Mouse (Mus musculus): ENCODE results near the gene Coro7. TPM values are rescaled to one million over a fixed set of nuclear protein-coding genes. Genes with fewer than 3 reads are reported as not detected.

Coro7 gene
- polyA plus RNA-seq, 1 experiment from 2014 or later = 16.8 TPM

DNA sequence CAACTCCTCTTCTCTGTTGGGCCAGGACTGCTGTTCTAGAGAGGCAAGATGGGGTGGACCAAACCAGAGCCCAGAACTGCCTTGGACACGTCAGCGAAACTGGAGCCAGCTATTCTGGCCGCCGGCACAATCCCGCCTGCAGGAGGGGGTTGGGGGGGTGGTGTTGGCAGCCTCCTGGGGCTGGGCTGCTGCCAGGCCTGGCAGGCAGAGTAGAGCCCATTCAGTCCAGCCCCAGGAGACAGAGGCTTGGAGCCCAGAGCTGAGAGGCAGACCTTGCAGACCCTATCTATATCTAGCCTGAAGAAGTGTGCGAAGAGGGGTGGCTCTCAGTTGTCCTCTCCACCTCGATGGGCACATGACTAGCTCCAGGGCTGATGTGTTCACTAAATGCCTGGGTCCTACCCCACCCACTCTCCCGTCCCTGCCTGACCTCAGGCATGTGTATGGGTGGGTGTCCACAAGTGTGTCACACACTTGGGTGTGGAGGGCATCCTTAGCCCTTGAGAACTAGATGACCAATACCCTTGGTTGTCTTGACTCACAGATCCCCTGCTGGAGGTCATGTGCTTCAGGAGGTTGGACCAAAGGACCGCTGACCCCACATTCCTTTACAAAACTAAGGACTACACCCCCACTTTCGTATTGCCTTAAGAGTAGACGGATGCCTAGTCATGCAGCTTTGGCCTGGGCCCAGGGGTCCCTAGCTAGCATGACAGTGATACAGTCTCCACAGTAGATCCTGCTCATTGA, 35.7 kb downstream of the Coro7 start:
- ATAC-seq (ENCODE audit: insufficient number of reproducible peaks, low FRiP score, low TSS enrichment, low read depth) = 0 out of 2 replicates have a peak, but pooled peaks have one; percentile 30
- Histone ChIP-seq H3K27ac (peak overlapping the region; percentile 92), H3K4me1 (peaks cover 89% of the 10 kb centered on the region), H3K27me3 (no peaks in the 10 kb centered on the region), H3K4me2 (peak overlapping the region; percentile 70), H3K9ac (no peak overlapping the region), H3K4me3 (peak overlapping the region; percentile 80), H3K36me3 (peaks cover 29% of the 10 kb centered on the region), H3K9me3 (no peaks in the 10 kb centered on the region)
- WGBS = 46% methylated on average over 11 of the region's 11 CpGs

DNA sequence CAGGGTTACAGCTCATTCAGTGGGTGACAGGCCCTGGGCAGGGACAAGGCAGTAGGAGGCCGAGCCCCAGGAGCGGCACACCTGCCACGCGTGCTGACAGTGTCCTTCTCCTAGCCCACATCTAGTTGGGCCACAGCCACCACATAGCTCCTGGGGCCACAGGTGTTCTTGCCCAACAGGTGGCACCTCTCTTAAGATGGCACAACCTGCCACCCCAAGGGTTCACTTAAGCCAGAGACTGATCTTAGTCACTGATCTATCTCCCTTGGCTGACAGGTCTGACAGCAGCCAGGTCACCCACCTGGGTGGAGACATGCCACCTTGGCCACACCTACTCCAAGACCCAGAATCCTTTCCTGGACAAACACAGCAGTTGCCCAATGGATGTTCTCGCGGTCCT, 36.6 kb downstream of the Coro7 start:
- peaks cover 80% of the 10 kb centered on the region for H3K4me1 ChIP-seq
- H3K27ac ChIP-seq = peak overlapping the region; percentile 92
- no peaks in the 10 kb centered on the region for H3K9me3 ChIP-seq
- peaks cover 20% of the 10 kb centered on the region for H3K36me3 ChIP-seq
- no peaks in the 10 kb centered on the region for H3K27me3 ChIP-seq
- no peak overlapping the region for H3K9ac ChIP-seq
- H3K4me3 ChIP-seq = peak overlapping the region; percentile 80
- peak overlapping the region; percentile 70 for H3K4me2 ChIP-seq
- 73% methylated on average over 6 of the region's 6 CpGs for WGBS
- no peak for ATAC-seq (ENCODE audit: insufficient number of reproducible peaks, low FRiP score, low TSS enrichment, low read depth)

DNA sequence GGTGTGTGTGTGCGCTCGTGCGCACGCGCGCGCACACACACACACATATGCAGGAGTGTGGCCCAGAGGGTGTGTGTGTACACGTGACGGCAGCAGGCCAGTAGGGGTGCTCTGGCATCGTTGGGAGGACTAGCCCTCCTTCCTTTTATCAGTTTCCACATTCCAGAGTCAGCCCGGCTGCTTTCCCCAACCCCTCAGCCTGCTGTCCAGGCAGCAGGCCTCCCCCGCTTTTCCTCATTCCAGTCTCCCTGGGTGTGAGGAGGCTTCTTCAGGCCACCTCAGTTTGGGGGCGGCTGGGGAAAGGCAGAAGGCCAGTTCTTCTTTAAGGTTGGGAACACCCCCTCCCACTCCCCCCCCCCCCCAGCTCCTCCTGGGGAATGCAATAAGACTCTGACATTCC, 37.4 kb downstream of the Coro7 start:
- 20% methylated on average over 13 of the region's 13 CpGs for WGBS
- ATAC-seq (ENCODE audit: insufficient number of reproducible peaks, low FRiP score, low TSS enrichment, low read depth) = peak; percentile 54; the same call in 1 of the 2 replicates
- Histone ChIP-seq H3K4me1 (peaks cover 72% of the 10 kb centered on the region), H3K9me3 (no peaks in the 10 kb centered on the region), H3K4me3 (peak overlapping the region; percentile 80), H3K4me2 (peak overlapping the region; percentile 70), H3K9ac (no peak overlapping the region), H3K36me3 (peaks cover 22% of the 10 kb centered on the region), H3K27me3 (no peaks in the 10 kb centered on the region), H3K27ac (peak overlapping the region; percentile 92)

DNA sequence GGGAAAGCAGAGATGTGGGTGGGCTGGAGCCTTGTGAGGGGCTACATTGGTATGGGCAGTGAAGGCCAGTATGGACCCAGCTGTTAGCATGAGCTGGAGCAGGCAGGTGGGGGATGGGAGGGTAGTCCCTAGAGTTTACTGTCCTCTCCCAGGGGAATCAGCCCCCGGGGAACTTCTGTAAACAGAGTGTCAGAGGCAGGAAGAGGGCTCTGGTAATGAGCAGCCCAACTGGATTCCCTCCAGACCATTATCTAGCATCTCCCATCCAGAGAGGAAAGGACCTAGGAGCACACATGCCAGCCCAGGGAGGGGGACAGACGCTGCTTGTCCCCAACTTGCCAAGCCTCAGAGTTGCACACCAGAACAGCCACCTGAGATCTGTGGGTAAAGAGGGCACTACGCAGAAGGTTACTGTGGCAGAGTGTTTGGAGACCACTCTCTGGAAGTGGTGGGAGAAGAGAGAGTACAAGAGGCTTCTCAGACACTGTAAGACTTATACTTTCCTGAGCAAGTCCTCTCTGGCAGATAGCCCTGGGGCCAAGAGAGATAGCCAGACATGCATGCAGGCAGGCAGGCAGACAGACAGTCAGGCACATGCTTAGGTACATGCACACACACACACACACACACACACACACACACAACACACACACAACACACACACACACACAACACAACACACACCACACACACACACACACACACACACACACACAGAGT, 38.3 kb downstream of the Coro7 start:
- H3K27ac ChIP-seq = peak overlapping the region; percentile 92
- H3K36me3 ChIP-seq = peaks cover 18% of the 10 kb centered on the region
- peak overlapping the region; percentile 70 for H3K4me2 ChIP-seq
- peak overlapping the region; percentile 80 for H3K4me3 ChIP-seq
- WGBS = 38% methylated on average over 3 of the region's 3 CpGs
- H3K4me1 ChIP-seq = peaks cover 66% of the 10 kb centered on the region
- H3K9me3 ChIP-seq = no peaks in the 10 kb centered on the region
- no peak for ATAC-seq (ENCODE audit: insufficient number of reproducible peaks, low FRiP score, low TSS enrichment, low read depth)
- H3K9ac ChIP-seq = peak overlapping the region; percentile 86; the same call in 1 of the 2 replicates
- H3K27me3 ChIP-seq = no peaks in the 10 kb centered on the region

DNA sequence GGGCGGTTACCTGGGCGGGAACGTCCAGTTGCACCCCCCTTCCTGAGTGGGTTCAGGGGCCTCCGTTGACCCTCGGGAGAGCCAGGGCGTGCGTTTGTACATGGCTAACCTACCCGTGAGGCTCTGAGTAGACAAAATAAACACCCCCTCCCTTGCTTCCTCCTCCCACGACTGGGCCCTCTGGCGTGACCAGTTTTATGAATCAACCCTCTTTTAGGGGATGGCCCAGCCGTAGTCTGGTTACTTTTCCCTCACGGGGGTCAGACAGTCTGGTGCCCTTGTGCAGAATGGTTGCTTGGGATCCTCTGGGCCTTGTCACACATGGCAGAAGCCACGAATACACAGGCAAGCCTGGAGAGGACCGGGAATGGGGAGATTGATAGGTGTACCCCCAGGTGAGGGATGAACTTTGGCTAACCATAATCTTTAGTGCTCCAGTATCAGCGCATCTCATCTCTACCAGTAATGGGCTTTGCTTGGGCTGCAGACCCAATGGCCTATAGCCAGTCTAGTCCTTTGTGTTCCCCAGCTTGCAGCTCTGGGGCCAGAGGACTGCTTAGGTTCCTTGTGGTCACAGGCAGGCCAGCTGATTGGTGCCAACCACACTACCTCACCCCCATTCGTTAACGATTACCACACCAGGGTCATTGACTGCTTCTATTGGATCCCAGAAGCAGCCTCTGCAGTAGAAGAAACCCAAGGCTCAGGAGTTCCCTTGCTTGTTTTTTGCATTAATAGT, 39.1 kb downstream of the Coro7 start:
- WGBS = 5% methylated on average over 17 of the region's 17 CpGs
- no peaks in the 10 kb centered on the region for H3K27me3 ChIP-seq
- no peak for ATAC-seq (ENCODE audit: insufficient number of reproducible peaks, low FRiP score, low TSS enrichment, low read depth)
- H3K36me3 ChIP-seq = peaks cover 12% of the 10 kb centered on the region
- peak overlapping the region; percentile 86 for H3K9ac ChIP-seq
- peak overlapping the region; percentile 92 for H3K27ac ChIP-seq
- H3K4me1 ChIP-seq = peaks cover 66% of the 10 kb centered on the region
- peak overlapping the region; percentile 80 for H3K4me3 ChIP-seq
- H3K4me2 ChIP-seq = peak overlapping the region; percentile 70
- H3K9me3 ChIP-seq = no peaks in the 10 kb centered on the region

DNA sequence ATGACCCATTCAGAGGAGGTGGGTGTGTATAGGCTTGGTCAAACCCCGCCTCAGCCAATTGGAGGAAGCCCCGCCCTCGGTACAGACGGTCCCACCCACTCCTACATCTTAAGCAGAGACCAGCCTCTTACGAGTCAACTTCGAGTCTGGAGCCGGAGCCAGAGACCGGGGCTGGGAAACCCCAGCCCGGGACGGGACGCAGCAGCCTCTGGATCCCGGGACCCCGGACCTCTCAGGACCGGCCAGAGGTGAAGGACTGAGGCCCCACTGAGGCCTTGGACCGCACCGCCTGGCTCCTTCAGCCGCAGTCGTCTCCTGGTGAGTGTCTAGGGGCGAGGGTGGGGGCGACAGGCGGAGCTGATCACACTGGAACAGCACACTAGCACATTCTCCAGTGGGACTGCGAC, 39.7 kb downstream of the Coro7 start, which contains the start of the genes Vasn and Dnaja3:
Gene Vasn, plus strand, starts transcription at position 111 of the 407 bp plus-strand sequence.
Gene Dnaja3, plus strand, starts transcription at position 159 of the 407 bp plus-strand sequence.
- Histone ChIP-seq H3K4me3 (peak within 1 kb of the TSS; percentile 80), H3K4me1 (peaks cover 65% of the 10 kb centered on the region), H3K9ac (peak within 1 kb of the TSS; percentile 86), H3K27me3 (no peaks in the 10 kb centered on the region), H3K27ac (peak within 1 kb of the TSS; percentile 92), H3K36me3 (peaks cover 12% of the 10 kb centered on the region), H3K9me3 (no peaks in the 10 kb centered on the region), H3K4me2 (peak within 1 kb of the TSS; percentile 70)
- peak; percentile 91 for ATAC-seq (ENCODE audit: insufficient number of reproducible peaks, low FRiP score, low TSS enrichment, low read depth)
- WGBS = 0% methylated on average over 19 of the region's 22 CpGs

DNA sequence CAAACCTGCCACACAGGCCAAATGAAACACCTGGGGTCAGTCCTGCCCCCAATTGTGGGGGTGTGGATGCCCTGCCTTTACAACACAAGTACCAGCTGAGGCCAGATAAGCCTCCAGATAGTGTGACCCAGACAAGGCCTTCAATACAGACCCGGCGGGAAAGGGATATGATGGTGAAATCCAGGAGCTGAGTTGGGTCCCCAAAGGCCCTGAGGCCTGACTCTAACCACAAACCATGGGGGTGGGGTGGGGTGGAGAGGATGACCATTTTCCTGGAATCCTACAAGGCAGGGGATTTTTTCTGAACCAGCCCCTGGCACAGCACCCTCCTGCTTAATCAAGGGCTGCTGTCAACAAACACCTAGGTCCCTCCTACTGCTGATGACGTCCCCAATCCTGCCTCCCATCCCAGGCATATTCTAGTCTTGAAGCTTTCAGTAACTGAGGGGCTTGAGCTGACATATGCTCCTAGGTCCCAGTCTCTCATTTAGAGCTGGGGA, 40.6 kb downstream of the Coro7 start:
- no peak for ATAC-seq (ENCODE audit: insufficient number of reproducible peaks, low FRiP score, low TSS enrichment, low read depth)
- Histone ChIP-seq H3K4me3 (no peak overlapping the region), H3K9me3 (no peaks in the 10 kb centered on the region), H3K36me3 (peaks cover 8% of the 10 kb centered on the region), H3K4me2 (no peak overlapping the region), H3K27ac (no peak overlapping the region), H3K4me1 (peaks cover 56% of the 10 kb centered on the region), H3K9ac (no peak overlapping the region), H3K27me3 (no peaks in the 10 kb centered on the region)
- 82% methylated on average over 3 of the region's 3 CpGs for WGBS

DNA sequence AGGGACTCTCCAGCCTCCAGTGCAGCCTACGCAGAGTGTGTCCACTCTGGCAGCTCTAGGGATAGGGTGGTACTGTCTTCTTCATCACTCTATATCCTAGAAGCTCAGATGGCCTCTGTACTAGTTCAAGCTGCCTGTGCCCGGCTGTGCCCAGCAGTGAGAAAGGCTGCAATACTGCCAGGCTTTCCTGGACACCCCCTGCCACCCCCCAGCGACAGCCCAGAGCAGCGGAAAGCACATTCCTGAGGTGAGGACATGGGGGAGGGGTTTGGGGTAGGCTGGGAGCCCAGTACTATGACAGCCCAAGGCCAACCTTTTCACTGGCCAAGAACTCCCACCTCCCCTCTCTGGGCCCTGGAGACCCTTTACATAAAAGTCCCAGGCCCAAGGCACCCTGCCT, 43.8 kb downstream of the Coro7 start:
- no peak overlapping the region for H3K27ac ChIP-seq
- no peak overlapping the region for H3K9ac ChIP-seq
- H3K36me3 ChIP-seq = peaks cover 15% of the 10 kb centered on the region; the same call in 1 of the 2 replicates
- 43% methylated on average over 4 of the region's 4 CpGs for WGBS
- H3K4me1 ChIP-seq = peaks cover 32% of the 10 kb centered on the region
- H3K27me3 ChIP-seq = no peaks in the 10 kb centered on the region
- no peaks in the 10 kb centered on the region for H3K9me3 ChIP-seq
- H3K4me2 ChIP-seq = no peak overlapping the region
- no peak for ATAC-seq (ENCODE audit: insufficient number of reproducible peaks, low FRiP score, low TSS enrichment, low read depth)
- no peak overlapping the region for H3K4me3 ChIP-seq

DNA sequence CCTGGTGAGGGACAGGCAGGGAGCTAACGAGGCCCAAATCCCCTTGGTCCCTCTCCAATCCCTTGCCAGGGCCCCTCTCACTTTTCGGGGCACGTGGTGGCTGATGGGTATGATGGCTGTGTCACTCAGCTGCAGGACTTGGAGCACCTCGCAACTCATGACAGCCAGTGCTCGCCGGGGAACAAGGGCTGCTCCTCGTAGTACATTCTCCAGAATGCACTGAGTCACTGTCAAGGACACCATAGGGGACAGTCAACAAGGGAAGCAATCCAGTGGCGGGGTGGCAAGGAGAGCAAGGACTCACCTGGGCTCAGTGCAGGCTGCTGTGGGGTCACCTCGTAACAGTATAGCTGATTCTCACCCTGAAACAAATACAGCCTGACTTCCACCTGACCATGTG, 44.9 kb downstream of the Coro7 start:
- Histone ChIP-seq H3K9me3 (no peaks in the 10 kb centered on the region), H3K27me3 (no peaks in the 10 kb centered on the region), H3K27ac (no peak overlapping the region), H3K4me2 (no peak overlapping the region), H3K9ac (no peak overlapping the region), H3K4me3 (no peak overlapping the region), H3K4me1 (peaks cover 29% of the 10 kb centered on the region), H3K36me3 (peaks cover 15% of the 10 kb centered on the region; the same call in 1 of the 2 replicates)
- ATAC-seq (ENCODE audit: insufficient number of reproducible peaks, low FRiP score, low TSS enrichment, low read depth) = no peak
- WGBS = 77% methylated on average over 9 of the region's 9 CpGs

DNA sequence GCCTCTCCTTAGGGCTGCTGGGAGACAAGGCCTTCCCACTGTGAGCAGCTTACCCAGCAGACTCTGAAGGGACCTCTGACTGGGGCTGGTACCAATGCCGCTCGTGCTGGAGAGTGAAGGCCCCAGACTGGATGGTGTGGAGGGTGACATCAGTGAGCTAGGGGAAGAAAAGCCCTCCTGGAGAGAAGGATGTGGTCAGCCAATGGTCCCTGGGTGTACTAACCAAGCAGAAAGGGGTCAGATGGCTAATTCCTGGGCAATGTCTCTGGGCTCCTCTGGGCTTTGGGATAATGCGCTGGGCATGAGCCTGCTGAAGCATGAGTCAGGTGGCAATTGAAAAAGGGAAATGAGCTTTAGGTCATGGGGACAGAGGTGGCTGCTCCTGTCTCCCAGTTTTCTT, 45.9 kb downstream of the Coro7 start:
- no peak overlapping the region for H3K4me2 ChIP-seq
- no peak overlapping the region for H3K9ac ChIP-seq
- no peaks in the 10 kb centered on the region for H3K27me3 ChIP-seq
- H3K4me3 ChIP-seq = no peak overlapping the region
- no peak for ATAC-seq (ENCODE audit: insufficient number of reproducible peaks, low FRiP score, low TSS enrichment, low read depth)
- peaks cover 22% of the 10 kb centered on the region for H3K4me1 ChIP-seq
- WGBS = 95% methylated on average over 3 of the region's 3 CpGs
- no peak overlapping the region for H3K27ac ChIP-seq
- H3K9me3 ChIP-seq = no peaks in the 10 kb centered on the region
- peaks cover 15% of the 10 kb centered on the region; the same call in 1 of the 2 replicates for H3K36me3 ChIP-seq

DNA sequence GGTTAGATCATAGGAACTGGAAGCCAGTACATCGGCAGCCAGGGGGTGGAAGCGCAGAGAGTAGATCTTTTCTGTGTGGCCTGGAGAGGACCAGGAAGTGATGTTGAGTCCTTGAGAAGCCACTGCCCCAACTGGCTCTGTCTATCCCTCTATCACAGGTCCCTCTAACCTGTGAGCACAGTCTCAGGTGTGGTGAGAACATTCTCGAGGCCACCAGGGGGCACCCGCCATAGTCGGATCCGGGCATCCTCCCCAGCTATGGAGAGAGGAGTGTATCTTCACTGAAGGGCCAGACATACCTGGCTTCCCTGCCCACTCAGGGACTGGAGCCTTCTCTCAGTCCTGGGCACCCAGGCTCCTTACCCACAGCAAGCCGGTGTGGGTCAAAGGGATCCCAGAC, 47.5 kb downstream of the Coro7 start:
- Histone ChIP-seq H3K9me3 (no peaks in the 10 kb centered on the region), H3K4me1 (peaks cover 22% of the 10 kb centered on the region), H3K9ac (no peak overlapping the region), H3K27ac (peak overlapping the region; percentile 22; the same call in 1 of the 2 replicates), H3K27me3 (no peaks in the 10 kb centered on the region), H3K36me3 (peaks cover 20% of the 10 kb centered on the region), H3K4me2 (no peak overlapping the region), H3K4me3 (no peak overlapping the region)
- ATAC-seq (ENCODE audit: insufficient number of reproducible peaks, low FRiP score, low TSS enrichment, low read depth) = no peak
- WGBS = 44% methylated on average over 7 of the region's 7 CpGs

Measured in limb, embryonic 15.5 days (tissue).